Mouse (Mus musculus) lung, embryonic 16.5 days (tissue): ENCODE measurements around the gene Tmem217. TPM values are rescaled to one million over a fixed set of nuclear protein-coding genes. Genes with fewer than 3 reads are reported as not detected.

Source experiments
- microRNA-seq: library from miRNA; unstranded; fragments of <30 nt; microRNA quantifications from one replicate; pipeline ENCODE4, GENCODE M21; 2016
- polyA plus RNA-seq: library from polyadenylated mRNA; unstranded; fragments of >200 nt; fragmentation: Nextera tagmentation; extraction: Ambion mirVana; gene quantifications from 2 replicates; pipeline ENCODE4 v1.2.1, GENCODE M21; 2015

Gene Tmem217
- polyA plus RNA-seq, 1 experiment from 2014 or later = 0.85 TPM

Small RNAs within 50 kb of the gene (microRNA-seq; reads per million reads assigned to microRNA genes)
- not detected for gene Mir7667

Other genes starting within 250 kb of the Tmem217 start
- gene Pi16, start 234.7 kb downstream of the Tmem217 start, polyA plus RNA-seq = 2.3 and 3.5 TPM in 2 replicates
- gene Mtch1, start 204.5 kb downstream of the Tmem217 start, polyA plus RNA-seq = 208 and 265 TPM in 2 replicates
- 21.7 and 24.0 TPM in 2 replicates for gene Fgd2, start 191.5 kb downstream of the Tmem217 start, polyA plus RNA-seq
- gene Pim1, start 61.6 kb downstream of the Tmem217 start, polyA plus RNA-seq = 15.6 and 16.6 TPM in 2 replicates
- not detected in 2 replicates for gene Gm17657, start 2.7 kb downstream of the Tmem217 start, polyA plus RNA-seq
- gene Tbc1d22b, start 2.6 kb downstream of the Tmem217 start, polyA plus RNA-seq = 12.6 and 14.9 TPM in 2 replicates
- 61.6 and 67.9 TPM in 2 replicates for gene Rnf8, start 62.4 kb upstream of the Tmem217 start, polyA plus RNA-seq
- 2.4 and 3.3 TPM in 2 replicates for gene Gm28043, start 62.5 kb upstream of the Tmem217 start, polyA plus RNA-seq
- 128 and 138 TPM in 2 replicates for gene Cmtr1, start 108.2 kb upstream of the Tmem217 start, polyA plus RNA-seq
- gene Ccdc167, start 164.7 kb upstream of the Tmem217 start, polyA plus RNA-seq = 13.5 and 13.6 TPM in 2 replicates